Mouse (Mus musculus): ENCODE results near the gene Myoz2. TPM values are rescaled to one million over a fixed set of nuclear protein-coding genes. Genes with fewer than 3 reads are reported as not detected.

The Myoz2 gene
- total and polyA plus RNA-seq, 3 experiments: not detected

- TF ChIP-seq HCFC1 (IDR thresholded peaks at IDR 0.05; ENCODE audit: low read depth, low read length) (no peak), RAD21 (IDR thresholded peaks at IDR 0.05; ENCODE audit: low read depth, low read length) (no peak), RCOR1 (conservative IDR thresholded peaks at IDR 0.05; ENCODE audit: low read depth, low read length) (no peak), MYC (IDR thresholded peaks at IDR 0.05; ENCODE audit: low read depth, low read length) (no peak), JUN (IDR thresholded peaks at IDR 0.05; ENCODE audit: insufficient read depth, low read depth, low read length) (no peak), ZMIZ1 (IDR thresholded peaks at IDR 0.05; ENCODE audit: low read depth, low read length) (no peak), USF1 (IDR thresholded peaks at IDR 0.05; ENCODE audit: low read depth, low read length) (no peak), MXI1 (IDR thresholded peaks at IDR 0.05; ENCODE audit: low read depth, low read length) (no peak), JUND (conservative IDR thresholded peaks at IDR 0.05; ENCODE audit: low read depth, low read length) (no peak)
- Histone ChIP-seq H3K4me1 (ENCODE audit: control insufficient read depth in 1 of 2, insufficient read depth in 2 of 2) (no peaks in the 10 kb centered on the region; a peak in 1 of 4 replicates), H3K9me3 (replicated peaks; ENCODE audit: low read length) (no peaks in the 10 kb centered on the region), H3K9ac (ENCODE audit: insufficient read depth, low read depth) (no peak overlapping the region), H3K4me2 (ENCODE audit: insufficient read depth, low read depth, poor library complexity, severe bottlenecking) (no peak overlapping the region), H3K79me2 (replicated peaks; ENCODE audit: control insufficient read depth, extremely low read depth, insufficient read depth, poor library complexity, severe bottlenecking) (no peaks in the 10 kb centered on the region), H3K4me3 (replicated peaks in 1 of 3; ENCODE audit: low read depth in 2 of 3, low read length in 2 of 3, poor library complexity in 1 of 3) (no peak overlapping the region), H3K36me3 (replicated peaks in 1 of 2; ENCODE audit: control insufficient read depth in 1 of 2, insufficient read depth in 1 of 2, low read length in 1 of 2) (no peaks in the 10 kb centered on the region), H3K27ac (ENCODE audit: insufficient read depth, low read depth) (no peak overlapping the region), H3K27me3 (replicated peaks) (no peaks in the 10 kb centered on the region)
- DNase-seq (ENCODE audit: extremely low read depth): no peak
- in situ Hi-C loops (cut with MboI; ENCODE audit: low pct_ligation_motif_present, low pct_unique_long_range_greater_than_20kb, low sequenced_read_pairs): no loop called here
- dilution Hi-C loops (cut with MboI; ENCODE audit: extremely low pct_ligation_motif_present, extremely low pct_unique_long_range_greater_than_20kb, low sequenced_read_pairs): no loop called here
Observed at GRCm38 (mm10) chr3:123075759-123076158, 40.9 kb upstream of the Myoz2 start.

- Histone ChIP-seq H3K27ac (ENCODE audit: insufficient read depth, low read depth) (no peak overlapping the region), H3K9me3 (replicated peaks; ENCODE audit: low read length) (no peaks in the 10 kb centered on the region), H3K4me1 (ENCODE audit: control insufficient read depth in 1 of 2, insufficient read depth in 2 of 2) (peaks cover 0 to 2% of the 10 kb centered on the region in 2 experiments; a peak in 1 of 4 replicates), H3K27me3 (replicated peaks) (no peaks in the 10 kb centered on the region), H3K79me2 (replicated peaks; ENCODE audit: control insufficient read depth, extremely low read depth, insufficient read depth, poor library complexity, severe bottlenecking) (no peaks in the 10 kb centered on the region), H3K4me3 (replicated peaks in 1 of 3; ENCODE audit: low read depth in 2 of 3, low read length in 2 of 3, poor library complexity in 1 of 3) (no peak overlapping the region), H3K36me3 (replicated peaks in 1 of 2; ENCODE audit: control insufficient read depth in 1 of 2, insufficient read depth in 1 of 2, low read length in 1 of 2) (no peaks in the 10 kb centered on the region), H3K9ac (ENCODE audit: insufficient read depth, low read depth) (no peak overlapping the region), H3K4me2 (ENCODE audit: insufficient read depth, low read depth, poor library complexity, severe bottlenecking) (no peak overlapping the region)
- in situ Hi-C loops (cut with MboI; ENCODE audit: low pct_ligation_motif_present, low pct_unique_long_range_greater_than_20kb, low sequenced_read_pairs): no loop called here
- DNase-seq (ENCODE audit: extremely low read depth): no peak
- dilution Hi-C loops (cut with MboI; ENCODE audit: extremely low pct_ligation_motif_present, extremely low pct_unique_long_range_greater_than_20kb, low sequenced_read_pairs): no loop called here
- TF ChIP-seq KAT2A (IDR thresholded peaks at IDR 0.05; ENCODE audit: insufficient replicate concordance, low read length): no peak
Observed at GRCm38 (mm10) chr3:123075034-123075433, 40.2 kb upstream of the Myoz2 start.

- Histone ChIP-seq H3K27ac (ENCODE audit: insufficient read depth, low read depth) (no peak overlapping the region), H3K36me3 (replicated peaks in 1 of 2; ENCODE audit: control insufficient read depth in 1 of 2, insufficient read depth in 1 of 2, low read length in 1 of 2) (no peaks in the 10 kb centered on the region), H3K4me2 (ENCODE audit: insufficient read depth, low read depth, poor library complexity, severe bottlenecking) (no peak overlapping the region), H3K4me3 (replicated peaks in 1 of 3; ENCODE audit: low read depth in 2 of 3, low read length in 2 of 3, poor library complexity in 1 of 3) (no peak overlapping the region), H3K9ac (ENCODE audit: insufficient read depth, low read depth) (no peak overlapping the region), H3K9me3 (replicated peaks; ENCODE audit: low read length) (no peaks in the 10 kb centered on the region), H3K4me1 (ENCODE audit: control insufficient read depth in 1 of 2, insufficient read depth in 2 of 2) (peaks cover 0 to 2% of the 10 kb centered on the region in 2 experiments; a peak in 1 of 4 replicates), H3K79me2 (replicated peaks; ENCODE audit: control insufficient read depth, extremely low read depth, insufficient read depth, poor library complexity, severe bottlenecking) (no peaks in the 10 kb centered on the region), H3K27me3 (replicated peaks) (no peaks in the 10 kb centered on the region)
- dilution Hi-C loops (cut with MboI; ENCODE audit: extremely low pct_ligation_motif_present, extremely low pct_unique_long_range_greater_than_20kb, low sequenced_read_pairs): no loop called here
- in situ Hi-C loops (cut with MboI; ENCODE audit: low pct_ligation_motif_present, low pct_unique_long_range_greater_than_20kb, low sequenced_read_pairs): no loop called here
- TF ChIP-seq USF2 (conservative IDR thresholded peaks at IDR 0.05; ENCODE audit: low read depth, low read length) (no peak), EP300 (IDR thresholded peaks at IDR 0.05; ENCODE audit: low read length) (no peak), GABPA (IDR thresholded peaks at IDR 0.05; ENCODE audit: insufficient replicate concordance, low read depth, low read length) (no peak), ZNF384 (IDR thresholded peaks at IDR 0.05; ENCODE audit: low read depth, low read length) (no peak), TBP (conservative IDR thresholded peaks at IDR 0.05; ENCODE audit: low read depth, low read length) (no peak), CHD2 (IDR thresholded peaks at IDR 0.05; ENCODE audit: low read length) (no peak), IRF4 (IDR thresholded peaks at IDR 0.05; ENCODE audit: low read depth, low read length) (no peak)
- no peak for DNase-seq (ENCODE audit: extremely low read depth)
Observed at GRCm38 (mm10) chr3:123073351-123073750, 38.5 kb upstream of the Myoz2 start.

All from CH12.LX (cell line).